Mouse (Mus musculus) heart, postnatal 14 days (tissue): Measurements from ENCODE around the gene Cst11. TPM values are rescaled to one million over a fixed set of nuclear protein-coding genes. Genes with fewer than 3 reads are reported as not detected.

Experiments
- total RNA-seq, 2 experiments: library from RNA; stranded (reverse); gene quantifications; 2 replicates each; pipeline ENCODE4 v1.2.3; 2021

Cst11 gene
- total RNA-seq, 2 experiments from 2014 or later: not detected

Other genes starting within 250 kb of the Cst11 start
- 1 to 10 TPM; 6.5 to 7.7 TPM for gene Nxt1, start 98.9 kb downstream of the Cst11 start, total RNA-seq
- 10 to 100 TPM; 20.6 to 21.3 TPM for gene Gzf1, start 90.5 kb downstream of the Cst11 start, total RNA-seq
- gene Napb, start 39.0 kb downstream of the Cst11 start, total RNA-seq: 1 to 10 TPM; 1.6 to 2.1 TPM
- gene Cstl1, start 21.1 kb downstream of the Cst11 start, total RNA-seq: not detected
- not detected for gene 8030411F24Rik, start 10.5 kb upstream of the Cst11 start, total RNA-seq
- 1 to 10 TPM in 1 of 2 experiments, under 1 TPM in 1; 0.76 to 1.3 TPM for gene Cst12, start 17.9 kb upstream of the Cst11 start, total RNA-seq
- not detected for gene Cst8, start 27.3 kb upstream of the Cst11 start, total RNA-seq
- gene Cst13, start 48.6 kb upstream of the Cst11 start, total RNA-seq: not detected
- 1 to 10 TPM; 2.5 to 4.0 TPM for gene Cst9, start 63.6 kb upstream of the Cst11 start, total RNA-seq
- 1 to 10 TPM in 1 of 2 experiments, under 1 TPM in 1; 0.78 to 1.1 TPM for gene 9230104L09Rik, start 93.5 kb upstream of the Cst11 start, total RNA-seq
- gene Cst3, start 104.2 kb upstream of the Cst11 start, total RNA-seq: 100 to 1,000 TPM; 853 to 872 TPM
- gene Gm1330, start 231.8 kb upstream of the Cst11 start, total RNA-seq: not detected
- not detected for gene Gm10750, start 245.7 kb upstream of the Cst11 start, total RNA-seq